Mouse (Mus musculus): ENCODE results near the gene Tmprss11c. TPM values are rescaled to one million over a fixed set of nuclear protein-coding genes. Genes with fewer than 3 reads are reported as not detected.

Gene Tmprss11c
- total and polyA plus RNA-seq, 3 experiments: not detected

- H3K36me3 ChIP-seq (ENCODE audit: control insufficient read depth in 1 of 2, insufficient read depth in 2 of 2, low read length in 2 of 2): no peaks in the 10 kb centered on the region
- no peak overlapping the region for H3K9ac ChIP-seq (ENCODE audit: control insufficient read depth, low read depth, low read length, poor library complexity, severe bottlenecking)
- H3K27me3 ChIP-seq (ENCODE audit: control insufficient read depth in 1 of 2, insufficient read depth in 2 of 2, low read length in 2 of 2): no peaks in the 10 kb centered on the region
- TF ChIP-seq CHD2 (IDR thresholded peaks at IDR 0.05; ENCODE audit: low read length) (no peak), GABPA (IDR thresholded peaks at IDR 0.05; ENCODE audit: low read depth, low read length) (no peak), POLR2AphosphoS5 (IDR thresholded peaks at IDR 0.05; ENCODE audit: borderline replicate concordance, low read depth, low read length) (no peak), CHD1 (IDR thresholded peaks at IDR 0.05; ENCODE audit: low read depth, low read length) (no peak), NELFE (IDR thresholded peaks at IDR 0.05; ENCODE audit: low read depth, low read length) (no peak), SIN3A (IDR thresholded peaks at IDR 0.05; ENCODE audit: low read length) (no peak), MYB (IDR thresholded peaks at IDR 0.05; ENCODE audit: low read depth, low read length) (no peak), MEF2A (IDR thresholded peaks at IDR 0.05; ENCODE audit: extremely low read depth, insufficient replicate concordance, low read depth, low read length, poor library complexity, severe bottlenecking) (no peak)
- no peaks in the 10 kb centered on the region for H3K9me3 ChIP-seq (replicated peaks; ENCODE audit: insufficient read depth, low read length)
- no peaks in the 10 kb centered on the region for H3K79me2 ChIP-seq (ENCODE audit: control insufficient read depth, insufficient read depth, low read length, poor library complexity)
- H3K4me3 ChIP-seq (ENCODE audit: control insufficient read depth in 1 of 2, insufficient read depth in 1 of 2, low read depth in 2 of 2, low read length in 2 of 2): no peak overlapping the region
- H3K27ac ChIP-seq (ENCODE audit: control insufficient read depth, low read depth, low read length): no peak overlapping the region
- no peak for DNase-seq (ENCODE audit: low read depth, low spot score)
- H3K4me1 ChIP-seq (ENCODE audit: control insufficient read depth in 1 of 2, insufficient read depth in 2 of 2, low read length in 2 of 2): no peaks in the 10 kb centered on the region; a peak in 1 of 4 replicates
These were observed 101.7 kb downstream of the Tmprss11c start for GRCm38 (mm10) chr5:86187441-86187840.

Other genes starting within 250 kb of the Tmprss11c start
- gene Cenpc1, start 223.7 kb downstream of the Tmprss11c start, total RNA-seq (2012; rRNA removed): 9.6 and 11.6 TPM in 2 replicates
- gene Cenpc1, start 223.7 kb downstream of the Tmprss11c start, polyA plus RNA-seq (2012; ENCODE audit: insufficient read depth in 1 of 2, insufficient read length in 2 of 2, low read depth in 1 of 2, low replicate concordance in 2 of 2, missing spikeins in 1 of 2): 10 to 100 TPM in 1 of 2 experiments, not detected in 1; 12.6 TPM
- not detected in 2 replicates for gene Stap1, start 217.6 kb downstream of the Tmprss11c start, total RNA-seq (2012; rRNA removed)
- gene Stap1, start 217.6 kb downstream of the Tmprss11c start, polyA plus RNA-seq (2012; ENCODE audit: insufficient read depth in 1 of 2, insufficient read length in 2 of 2, low read depth in 1 of 2, low replicate concordance in 2 of 2, missing spikeins in 1 of 2): under 1 TPM in 1 of 2 experiments, not detected in 1; 0.03 TPM
- gene Uba6, start 116.5 kb downstream of the Tmprss11c start, total RNA-seq (2012; rRNA removed): 11.8 and 12.8 TPM in 2 replicates
- gene Uba6, start 116.5 kb downstream of the Tmprss11c start, polyA plus RNA-seq (2012; ENCODE audit: insufficient read depth in 1 of 2, insufficient read length in 2 of 2, low read depth in 1 of 2, low replicate concordance in 2 of 2, missing spikeins in 1 of 2): 10 to 100 TPM in 1 of 2 experiments, 1 to 10 TPM in 1; 9.8 to 59.4 TPM
- gene Gnrhr, start 91.4 kb downstream of the Tmprss11c start, total RNA-seq (2012; rRNA removed): not detected in 2 replicates
- not detected for gene Gnrhr, start 91.4 kb downstream of the Tmprss11c start, polyA plus RNA-seq (2012; ENCODE audit: insufficient read depth in 1 of 2, insufficient read length in 2 of 2, low read depth in 1 of 2, low replicate concordance in 2 of 2, missing spikeins in 1 of 2)
- not detected in 2 replicates for gene Tmprss11d, start 84.1 kb upstream of the Tmprss11c start, total RNA-seq (2012; rRNA removed)
- not detected for gene Tmprss11d, start 84.1 kb upstream of the Tmprss11c start, polyA plus RNA-seq (2012; ENCODE audit: insufficient read depth in 1 of 2, insufficient read length in 2 of 2, low read depth in 1 of 2, low replicate concordance in 2 of 2, missing spikeins in 1 of 2)
- not detected in 2 replicates for gene Tmprss11a, start 179.7 kb upstream of the Tmprss11c start, total RNA-seq (2012; rRNA removed)
- gene Tmprss11a, start 179.7 kb upstream of the Tmprss11c start, polyA plus RNA-seq (2012; ENCODE audit: insufficient read depth in 1 of 2, insufficient read length in 2 of 2, low read depth in 1 of 2, low replicate concordance in 2 of 2, missing spikeins in 1 of 2): not detected
- gene Tmprss11g, start 229.3 kb upstream of the Tmprss11c start, total RNA-seq (2012; rRNA removed): not detected in 2 replicates
- not detected for gene Tmprss11g, start 229.3 kb upstream of the Tmprss11c start, polyA plus RNA-seq (2012; ENCODE audit: insufficient read depth in 1 of 2, insufficient read length in 2 of 2, low read depth in 1 of 2, low replicate concordance in 2 of 2, missing spikeins in 1 of 2)